Mouse (Mus musculus) neural tube, embryonic 12.5 days (tissue): ENCODE results near the gene Apoh. TPM values are rescaled to one million over a fixed set of nuclear protein-coding genes. Genes with fewer than 3 reads are reported as not detected.

Experiments
- ATAC-seq: fragments of 200-750 bp; cut with Nextera tagmentation; 2 replicates; pipeline ENCODE4 v1.8.0; 2017; ENCODE audit warnings: low read depth, mild to moderate bottlenecking, moderate TSS enrichment, moderate library complexity; ENCODE audit not compliant: low FRiP score
- H3K27ac ChIP-seq: fragments of 300-500 bp; sonication (generic); 2 replicates; pipeline ENCODE4 v1.5.1; 2016
- H3K27me3 ChIP-seq: fragments of 300-500 bp; sonication (generic); replicated peaks from 2 replicates; pipeline ENCODE4 v1.6.1; 2016; ENCODE audit warnings: mild to moderate bottlenecking
- H3K36me3 ChIP-seq: fragments of 300-500 bp; sonication (generic); 2 replicates; pipeline ENCODE4 v1.6.1; 2016; ENCODE audit warnings: mild to moderate bottlenecking
- H3K4me1 ChIP-seq: fragments of 300-500 bp; sonication (generic); 2 replicates; pipeline ENCODE4 v1.6.1; 2016
- H3K4me2 ChIP-seq: fragments of 300-500 bp; sonication (generic); replicated peaks from 2 replicates; pipeline ENCODE4 v1.6.1; 2016; ENCODE audit warnings: mild to moderate bottlenecking
- H3K4me3 ChIP-seq: fragments of 300-500 bp; sonication (generic); 2 replicates; pipeline ENCODE4 v1.5.1; 2016
- H3K9ac ChIP-seq: fragments of 300-500 bp; sonication (generic); 2 replicates; pipeline ENCODE4 v1.6.1; 2016; ENCODE audit warnings: mild to moderate bottlenecking
- H3K9me3 ChIP-seq: fragments of 300-500 bp; sonication (generic); 2 replicates; pipeline ENCODE4 v1.6.1; 2016; ENCODE audit warnings: mild to moderate bottlenecking
- WGBS: fragments of 180-500 bp; shearing (Covaris S2); methylation state at CpG from one replicate; pipeline ENCODE4 v1.1.7; 2016; 5-methylcytosine and 5-hydroxymethylcytosine counted together
- polyA plus RNA-seq: library from polyadenylated mRNA; unstranded; fragments of >200 nt; fragmentation: Nextera tagmentation; extraction: Ambion mirVana; gene quantifications from 2 replicates; pipeline ENCODE4 v1.2.1, GENCODE M21; 2016

The Apoh gene
- polyA plus RNA-seq, 1 experiment from 2014 or later, result not detected

GRCm38 (mm10) chr11:108362965-108363364 is 19.8 kb downstream of the Apoh start:
- Histone ChIP-seq H3K4me2 (no peak overlapping the region), H3K36me3 (no peaks in the 10 kb centered on the region), H3K27ac (no peak overlapping the region), H3K27me3 (no peaks in the 10 kb centered on the region), H3K4me3 (no peak overlapping the region), H3K4me1 (no peaks in the 10 kb centered on the region), H3K9me3 (no peaks in the 10 kb centered on the region), H3K9ac (no peak overlapping the region)
- 93% methylated on average over 5 of the region's 5 CpGs for WGBS
- no peak for ATAC-seq

- no peaks in the 10 kb centered on the region for H3K36me3 ChIP-seq
- no peaks in the 10 kb centered on the region for H3K27me3 ChIP-seq
- H3K9ac ChIP-seq, result no peak overlapping the region
- no peaks in the 10 kb centered on the region for H3K4me1 ChIP-seq
- H3K27ac ChIP-seq, result no peak overlapping the region
- no peak overlapping the region for H3K4me2 ChIP-seq
- H3K9me3 ChIP-seq, result no peaks in the 10 kb centered on the region
- H3K4me3 ChIP-seq, result no peak overlapping the region
- no peak for ATAC-seq
- WGBS, result 90% methylated on average over 4 of the region's 4 CpGs
Observed at GRCm38 (mm10) chr11:108363991-108364390, 20.8 kb downstream of the Apoh start.

GRCm38 (mm10) chr11:108364945-108365589 is 21.9 kb downstream of the Apoh start:
- H3K4me1 ChIP-seq, result no peaks in the 10 kb centered on the region
- H3K4me3 ChIP-seq, result no peak overlapping the region
- no peaks in the 10 kb centered on the region for H3K27me3 ChIP-seq
- 48% methylated on average over 6 of the region's 7 CpGs for WGBS
- no peak for ATAC-seq
- no peak overlapping the region for H3K4me2 ChIP-seq
- no peaks in the 10 kb centered on the region for H3K36me3 ChIP-seq
- no peaks in the 10 kb centered on the region for H3K9me3 ChIP-seq
- no peak overlapping the region for H3K27ac ChIP-seq
- no peak overlapping the region for H3K9ac ChIP-seq

- Histone ChIP-seq H3K4me2 (no peak overlapping the region), H3K36me3 (no peaks in the 10 kb centered on the region), H3K4me1 (no peaks in the 10 kb centered on the region), H3K27ac (no peak overlapping the region), H3K27me3 (no peaks in the 10 kb centered on the region), H3K4me3 (no peak overlapping the region), H3K9ac (no peak overlapping the region), H3K9me3 (no peaks in the 10 kb centered on the region)
- no peak for ATAC-seq
- 65% methylated on average over 7 of the region's 7 CpGs for WGBS
Observed at GRCm38 (mm10) chr11:108365600-108365999, 22.4 kb downstream of the Apoh start.

GRCm38 (mm10) chr11:108367046-108367445 is 23.9 kb downstream of the Apoh start:
- Histone ChIP-seq H3K27ac (no peak overlapping the region), H3K4me2 (no peak overlapping the region), H3K4me3 (no peak overlapping the region), H3K9me3 (no peaks in the 10 kb centered on the region), H3K9ac (no peak overlapping the region), H3K4me1 (no peaks in the 10 kb centered on the region), H3K27me3 (no peaks in the 10 kb centered on the region), H3K36me3 (no peaks in the 10 kb centered on the region)
- 81% methylated on average over 1 of the region's 1 CpGs for WGBS
- no peak for ATAC-seq

- no peak for ATAC-seq
- 96% methylated on average over 7 of the region's 7 CpGs for WGBS
- Histone ChIP-seq H3K27ac (no peak overlapping the region), H3K36me3 (no peaks in the 10 kb centered on the region), H3K9me3 (no peaks in the 10 kb centered on the region), H3K4me2 (no peak overlapping the region), H3K27me3 (no peaks in the 10 kb centered on the region), H3K4me3 (no peak overlapping the region), H3K9ac (no peak overlapping the region), H3K4me1 (no peaks in the 10 kb centered on the region)
Observed at GRCm38 (mm10) chr11:108376815-108377214, 33.7 kb downstream of the Apoh start.

- Histone ChIP-seq H3K36me3 (no peaks in the 10 kb centered on the region), H3K27me3 (no peaks in the 10 kb centered on the region), H3K27ac (no peak overlapping the region), H3K4me2 (no peak overlapping the region), H3K4me1 (no peaks in the 10 kb centered on the region), H3K9ac (no peak overlapping the region), H3K9me3 (no peaks in the 10 kb centered on the region), H3K4me3 (no peak overlapping the region)
- peak; percentile 56; the same call in 1 of the 2 replicates for ATAC-seq
- 42% methylated on average over 19 of the region's 19 CpGs for WGBS
Observed at GRCm38 (mm10) chr11:108377680-108378362, 34.7 kb downstream of the Apoh start.

- Histone ChIP-seq H3K36me3 (no peaks in the 10 kb centered on the region), H3K27ac (no peak overlapping the region), H3K27me3 (no peaks in the 10 kb centered on the region), H3K4me3 (no peak overlapping the region), H3K9ac (no peak overlapping the region), H3K9me3 (no peaks in the 10 kb centered on the region), H3K4me1 (no peaks in the 10 kb centered on the region), H3K4me2 (no peak overlapping the region)
- no peak for ATAC-seq
- 92% methylated on average over 4 of the region's 4 CpGs for WGBS
Observed at GRCm38 (mm10) chr11:108378363-108378751, 35.2 kb downstream of the Apoh start.

GRCm38 (mm10) chr11:108382664-108383063 is 39.5 kb downstream of the Apoh start:
- H3K9me3 ChIP-seq, result no peaks in the 10 kb centered on the region
- H3K4me3 ChIP-seq, result no peak overlapping the region
- H3K9ac ChIP-seq, result no peak overlapping the region
- no peaks in the 10 kb centered on the region for H3K36me3 ChIP-seq
- H3K27me3 ChIP-seq, result no peaks in the 10 kb centered on the region
- H3K27ac ChIP-seq, result no peak overlapping the region
- H3K4me1 ChIP-seq, result no peaks in the 10 kb centered on the region
- ATAC-seq, result no peak
- H3K4me2 ChIP-seq, result no peak overlapping the region
- WGBS, result 78% methylated on average over 3 of the region's 3 CpGs

- Histone ChIP-seq H3K9ac (no peak overlapping the region), H3K27me3 (no peaks in the 10 kb centered on the region), H3K4me1 (no peaks in the 10 kb centered on the region), H3K36me3 (no peaks in the 10 kb centered on the region), H3K4me2 (no peak overlapping the region), H3K9me3 (no peaks in the 10 kb centered on the region), H3K4me3 (no peak overlapping the region), H3K27ac (no peak overlapping the region)
- ATAC-seq, result no peak
- WGBS, result 55% methylated on average over 4 of the region's 4 CpGs
Observed at GRCm38 (mm10) chr11:108384920-108385665, 41.9 kb downstream of the Apoh start.

- no peaks in the 10 kb centered on the region for H3K4me1 ChIP-seq
- H3K9me3 ChIP-seq, result no peaks in the 10 kb centered on the region
- 88% methylated on average over 1 of the region's 1 CpGs for WGBS
- no peak overlapping the region for H3K27ac ChIP-seq
- H3K4me2 ChIP-seq, result no peak overlapping the region
- H3K27me3 ChIP-seq, result no peaks in the 10 kb centered on the region
- H3K4me3 ChIP-seq, result no peak overlapping the region
- H3K9ac ChIP-seq, result no peak overlapping the region
- ATAC-seq, result no peak
- no peaks in the 10 kb centered on the region for H3K36me3 ChIP-seq
Observed at GRCm38 (mm10) chr11:108385666-108386024, 42.5 kb downstream of the Apoh start.

GRCm38 (mm10) chr11:108395061-108395460 is 51.9 kb downstream of the Apoh start:
- Histone ChIP-seq H3K4me1 (no peaks in the 10 kb centered on the region), H3K9ac (no peak overlapping the region), H3K4me3 (no peak overlapping the region), H3K4me2 (no peak overlapping the region), H3K27me3 (no peaks in the 10 kb centered on the region), H3K36me3 (no peaks in the 10 kb centered on the region), H3K27ac (no peak overlapping the region), H3K9me3 (no peaks in the 10 kb centered on the region)
- WGBS, result 94% methylated on average over 9 of the region's 9 CpGs
- no peak for ATAC-seq
